Mouse (Mus musculus): ENCODE data around the gene E330017A01Rik.
"Not testable (repeated sequence)": the region's sequence is repeated elsewhere in the genome, so short reads cannot be mapped to it uniquely, and the experiment has no call there.

The E330017A01Rik gene

DNA sequence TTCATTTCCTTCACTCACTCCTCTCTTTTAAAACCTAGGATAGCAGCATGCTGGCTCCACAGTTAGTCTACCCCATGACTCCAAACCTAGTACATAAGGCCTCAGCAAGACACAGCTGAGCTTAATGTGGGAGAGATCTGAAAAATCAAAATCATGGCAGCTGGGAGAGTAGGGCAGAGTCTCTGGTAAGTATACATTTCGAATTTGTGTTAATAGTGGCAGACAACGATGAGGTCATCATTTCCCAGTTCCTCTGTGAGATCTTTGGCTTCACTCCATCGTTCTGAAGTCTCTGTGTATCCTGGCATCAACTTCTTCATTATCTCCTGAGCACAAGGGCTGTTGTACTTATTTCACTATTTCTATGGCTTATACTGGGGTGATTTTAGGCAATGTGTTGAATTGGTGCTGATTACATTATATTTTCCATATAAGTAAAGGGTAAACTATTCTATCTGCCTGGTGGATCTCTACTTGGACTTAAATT lies at the start of gene E330017A01Rik:
Gene E330017A01Rik (minus strand): TSS at position 51 of the 487 bp plus-strand sequence.
- no peak for DNase-seq (ENCODE audit: low spot score)

GRCm38 (mm10) chr16:58685548-58686537 lies 47.3 kb upstream of the E330017A01Rik start:
- no peak for DNase-seq (ENCODE audit: low spot score)

GRCm38 (mm10) chr16:58684537-58684936 lies 46.0 kb upstream of the E330017A01Rik start:
- DNase-seq (ENCODE audit: low spot score) = no peak

GRCm38 (mm10) chr16:58683911-58684310 lies 45.4 kb upstream of the E330017A01Rik start:
- no peak for DNase-seq (ENCODE audit: low spot score)

DNA sequence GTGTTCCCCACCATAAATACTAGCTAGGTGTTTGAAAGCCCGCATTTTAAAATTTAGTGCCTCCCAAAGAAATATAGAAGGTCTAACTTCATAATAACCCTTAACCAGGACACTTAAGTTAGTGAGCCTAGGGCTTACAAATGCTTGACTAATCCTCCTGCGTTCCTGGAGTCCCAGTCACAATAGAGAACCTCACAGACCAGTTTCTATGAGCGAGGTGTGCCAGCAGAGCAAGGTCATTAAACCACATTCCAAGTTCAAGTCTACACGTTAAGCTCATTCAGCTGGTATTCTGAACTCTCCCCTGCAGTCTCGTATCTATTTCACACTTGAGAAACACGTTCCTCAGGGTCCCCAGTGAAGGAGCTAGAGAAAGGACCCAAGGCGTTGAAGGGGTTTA lies 44.3 kb upstream of the E330017A01Rik start:
- DNase-seq (ENCODE audit: low spot score) = peak; percentile 10

DNA sequence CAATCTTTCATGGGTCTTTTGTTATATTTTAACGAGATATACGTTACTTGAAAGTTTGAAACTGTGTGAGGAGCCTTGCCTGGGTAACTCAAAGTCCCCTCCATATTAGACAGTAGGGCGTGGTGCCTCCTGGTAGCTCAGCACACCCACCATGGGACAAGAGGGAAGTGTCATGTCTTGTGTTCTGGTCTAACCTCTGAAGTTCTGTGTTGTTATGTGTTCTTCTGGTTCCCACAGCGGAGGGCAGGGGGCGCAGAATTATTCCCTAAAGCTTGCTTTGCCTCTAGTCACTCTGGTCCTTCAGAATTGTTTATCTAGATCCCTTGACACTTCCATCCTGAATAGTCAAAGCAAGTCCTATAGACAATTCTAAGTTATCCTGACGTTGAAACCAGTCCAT lies 43.5 kb upstream of the E330017A01Rik start:
- no peak for DNase-seq (ENCODE audit: low spot score)

DNA sequence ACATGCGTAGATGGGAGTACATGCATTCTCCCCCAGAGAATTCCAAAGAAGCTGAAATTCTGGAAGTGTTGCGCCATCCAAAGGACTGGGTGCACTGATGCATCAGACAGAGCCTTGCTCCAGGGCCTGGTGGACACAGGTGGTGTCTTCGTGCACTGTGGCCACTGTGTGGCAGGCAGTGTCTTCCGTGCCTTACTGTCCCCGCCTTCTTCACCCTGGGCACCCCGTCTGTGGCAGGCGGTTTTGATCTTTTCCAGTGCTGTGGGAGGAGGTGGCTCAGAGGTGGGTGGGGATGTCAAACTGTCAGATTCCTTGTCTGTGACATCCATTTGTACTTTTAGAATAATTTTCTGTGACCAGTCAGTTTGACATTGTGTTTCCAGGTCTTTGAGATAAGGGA lies 40.1 kb upstream of the E330017A01Rik start:
- no peak for DNase-seq (ENCODE audit: low spot score)

GRCm38 (mm10) chr16:58677491-58677890 lies 39.0 kb upstream of the E330017A01Rik start:
- DNase-seq (ENCODE audit: low spot score) = no peak

DNA sequence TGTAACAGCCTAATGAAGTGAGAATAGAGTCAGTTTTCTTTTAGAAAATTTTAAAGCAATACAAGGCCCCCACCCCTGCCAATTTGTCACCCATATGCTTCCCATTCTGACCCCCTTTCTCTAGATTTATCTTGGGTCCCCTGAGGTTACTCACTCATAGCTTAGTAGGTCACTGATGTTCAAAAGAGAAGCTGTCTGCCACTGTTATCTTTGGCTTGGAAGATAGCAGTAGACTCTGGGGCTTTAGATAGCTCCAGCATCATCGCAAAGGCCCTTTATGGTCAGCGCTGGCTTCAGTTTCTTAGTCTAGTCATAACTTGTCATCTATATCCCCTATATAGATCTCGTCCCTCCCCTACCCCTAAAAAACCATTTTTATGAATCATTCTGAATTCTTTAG lies 38.1 kb upstream of the E330017A01Rik start:
- DNase-seq (ENCODE audit: low spot score) = no peak

- no peak for DNase-seq (ENCODE audit: low spot score)
Observed at GRCm38 (mm10) chr16:58676156-58676555, 37.6 kb upstream of the E330017A01Rik start.

- no peak for DNase-seq (ENCODE audit: low spot score)
Observed at GRCm38 (mm10) chr16:58675256-58675655, 36.7 kb upstream of the E330017A01Rik start.

GRCm38 (mm10) chr16:58673811-58674410 lies 35.4 kb upstream of the E330017A01Rik start:
- no peak for DNase-seq (ENCODE audit: low spot score)

DNA sequence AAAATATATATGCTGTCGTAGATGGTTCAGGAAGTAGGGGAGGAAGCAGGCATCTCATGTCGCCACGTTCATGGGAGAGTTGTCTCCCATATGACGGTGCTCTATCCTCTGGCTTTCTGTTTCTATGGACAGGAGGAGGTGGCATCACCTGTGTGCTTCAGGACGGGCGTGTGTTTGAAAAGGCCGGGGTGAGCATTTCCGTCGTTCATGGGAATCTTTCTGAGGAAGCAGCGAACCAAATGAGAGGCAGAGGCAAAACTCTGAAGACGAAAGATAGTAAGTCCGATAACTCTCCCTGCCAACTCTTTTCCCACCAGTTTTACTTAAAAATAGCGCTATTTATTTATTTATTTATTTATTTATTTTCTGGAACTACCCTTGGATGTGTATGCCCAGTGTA lies 33.9 kb upstream of the E330017A01Rik start:
- no peak for DNase-seq (ENCODE audit: low spot score)

DNA sequence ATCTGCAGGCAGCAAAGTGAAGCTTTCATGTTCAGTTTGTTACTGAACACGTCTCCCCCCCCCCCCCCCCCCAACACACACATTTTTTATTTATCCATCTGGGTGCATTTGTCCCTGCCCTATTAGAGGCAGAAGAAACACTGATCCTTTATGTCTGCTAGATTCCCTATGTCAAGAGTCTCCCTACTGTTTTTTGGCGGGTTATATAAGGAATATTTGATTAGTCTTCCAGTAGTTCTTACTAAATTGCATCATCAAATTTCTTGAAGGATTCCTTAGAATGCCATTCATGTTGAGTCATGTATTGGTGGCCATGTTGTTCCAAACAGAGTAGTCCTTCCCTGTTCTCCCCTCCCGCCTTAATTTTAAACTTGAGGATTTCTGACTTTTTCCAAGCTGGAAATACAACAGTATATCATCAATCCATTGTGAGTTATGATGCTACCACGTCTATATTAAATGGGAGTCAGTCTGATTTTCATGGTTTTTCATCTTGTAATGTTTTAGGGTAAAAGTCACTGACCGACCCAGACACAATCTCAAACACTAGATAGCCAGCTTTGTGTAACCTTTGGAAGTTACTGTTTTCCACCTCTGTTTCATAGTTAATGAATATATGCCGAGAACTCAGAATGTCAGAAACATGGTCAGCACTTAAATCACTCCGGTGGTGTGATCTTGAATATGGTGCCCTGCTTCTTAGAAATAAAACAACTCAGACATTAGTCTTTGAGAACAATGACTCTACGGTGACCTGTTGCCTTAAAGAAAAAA lies 32.9 kb upstream of the E330017A01Rik start:
- no peak for DNase-seq (ENCODE audit: low spot score)

DNA sequence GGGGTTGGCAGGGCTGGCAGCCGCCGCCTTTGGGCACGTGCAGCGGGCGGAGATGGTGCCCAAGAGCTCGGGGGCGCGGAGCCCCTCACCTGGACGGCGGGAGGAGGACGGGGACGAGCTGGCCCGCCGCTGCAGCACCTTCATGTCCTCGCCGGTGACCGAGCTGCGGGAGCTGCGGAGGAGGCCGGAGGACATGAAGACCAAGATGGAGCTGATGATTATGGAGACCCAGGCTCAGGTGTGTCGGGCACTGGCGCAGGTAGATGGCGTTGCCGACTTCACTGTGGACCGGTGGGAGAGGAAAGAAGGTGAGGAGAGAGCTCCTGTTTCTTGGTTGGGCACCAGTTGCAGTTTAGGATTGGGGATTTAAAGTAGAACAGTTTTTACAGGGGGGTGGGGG lies 32.1 kb upstream of the E330017A01Rik start:
- no peak for DNase-seq (ENCODE audit: low spot score)

GRCm38 (mm10) chr16:58669917-58670630 lies 31.5 kb upstream of the E330017A01Rik start, which contains the start of gene Cpox:
Gene Cpox, plus strand, starts transcription at chr16:58670292.
- peak; percentile 69 for DNase-seq (ENCODE audit: low spot score)

GRCm38 (mm10) chr16:58669264-58669663 lies 30.7 kb upstream of the E330017A01Rik start:
- DNase-seq (ENCODE audit: low spot score) = no peak

GRCm38 (mm10) chr16:58668586-58668985 lies 30.0 kb upstream of the E330017A01Rik start:
- DNase-seq (ENCODE audit: low spot score) = no peak

DNA sequence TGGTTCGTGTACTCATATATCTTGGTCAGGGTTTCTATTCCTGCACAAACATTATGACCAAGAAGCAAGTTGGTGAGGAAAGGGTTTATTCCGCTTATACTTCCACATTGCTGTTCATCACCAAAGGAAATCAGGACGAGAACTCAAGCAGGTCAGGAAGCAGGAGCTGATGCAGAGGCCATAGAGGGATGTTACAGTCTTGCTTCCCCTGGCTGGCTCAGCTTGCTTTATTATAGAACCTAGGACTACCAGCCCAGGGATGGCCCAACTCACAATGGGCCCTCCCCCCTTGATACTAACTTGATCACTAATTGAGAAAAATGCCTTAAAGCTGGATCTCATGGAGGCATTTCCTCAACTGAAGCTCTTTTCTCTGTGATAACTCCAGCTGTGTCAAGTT lies 28.1 kb upstream of the E330017A01Rik start:
- not testable (repeated sequence) for DNase-seq (ENCODE audit: low spot score)

- not testable (repeated sequence) for DNase-seq (ENCODE audit: low spot score)
Observed at GRCm38 (mm10) chr16:58665137-58665536, 26.6 kb upstream of the E330017A01Rik start.

DNA sequence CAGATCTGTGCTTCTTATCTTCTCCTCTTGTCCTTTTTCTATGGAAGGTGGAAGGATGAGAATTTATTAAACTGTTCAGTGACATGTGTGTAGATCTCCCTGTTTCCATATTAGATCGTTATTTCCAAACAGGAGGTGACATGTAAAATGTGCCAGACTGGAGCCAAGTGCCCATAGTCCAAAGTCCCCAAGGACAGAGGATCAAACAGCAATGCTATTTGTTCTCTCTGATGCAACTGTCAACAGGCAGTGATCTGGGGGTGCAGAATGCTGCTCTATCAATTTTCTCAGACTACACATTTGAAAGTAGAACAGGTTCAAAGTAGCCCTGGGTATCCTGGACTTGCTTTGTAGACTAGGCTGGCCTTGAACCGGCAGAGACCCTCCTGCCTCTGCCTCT lies 25.3 kb upstream of the E330017A01Rik start:
- no peak for DNase-seq (ENCODE audit: low spot score)

Data from urinary bladder, postnatal 25 days (tissue).